Mouse (Mus musculus): ENCODE results near the gene Vps37d. TPM values are rescaled to one million over a fixed set of nuclear protein-coding genes. Genes with fewer than 3 reads are reported as not detected.

The Vps37d gene
- polyA plus RNA-seq, 1 experiment = 0.78 TPM

- no peaks in the 10 kb centered on the region for H3K36me3 ChIP-seq (ENCODE audit: control insufficient read depth, insufficient read depth, low read length)
- peaks cover 5% of the 10 kb centered on the region for H3K27me3 ChIP-seq (ENCODE audit: control insufficient read depth, insufficient read depth, low read length)
- no peak for DNase-seq (ENCODE audit: low read depth in 1 of 2, low spot score in 2 of 2)
- H3K4me1 ChIP-seq (ENCODE audit: control insufficient read depth, insufficient read depth, insufficient read length) = no peaks in the 10 kb centered on the region; the same call in 1 of the 2 replicates
- TF ChIP-seq POLR2A (IDR thresholded peaks at IDR 0.05; ENCODE audit: low read depth, low read length) = no peak
- no peak for TF ChIP-seq CTCF (IDR thresholded peaks at IDR 0.05; ENCODE audit: extremely low read depth, insufficient read depth, insufficient read length, insufficient replicate concordance)
- H3K4me3 ChIP-seq (ENCODE audit: extremely low read depth, insufficient read depth, insufficient read length) = no peak overlapping the region
- WGBS = 55% methylated on average over 14 of the region's 14 CpGs
- no peak overlapping the region for H3K27ac ChIP-seq (ENCODE audit: insufficient read depth, low read length)
These were observed 1.0 kb downstream of the Vps37d start for GRCm38 (mm10) chr5:135076931-135077505.

GRCm38 (mm10) chr5:135076368-135076767 is 1.7 kb downstream of the Vps37d start:
- Histone ChIP-seq H3K27me3 (ENCODE audit: control insufficient read depth, insufficient read depth, low read length) (peaks cover 5% of the 10 kb centered on the region), H3K4me1 (ENCODE audit: control insufficient read depth, insufficient read depth, insufficient read length) (no peaks in the 10 kb centered on the region; the same call in 1 of the 2 replicates), H3K36me3 (ENCODE audit: control insufficient read depth, insufficient read depth, low read length) (no peaks in the 10 kb centered on the region), H3K4me3 (ENCODE audit: extremely low read depth, insufficient read depth, insufficient read length) (no peak overlapping the region), H3K27ac (ENCODE audit: insufficient read depth, low read length) (no peak overlapping the region)
- 92% methylated on average over 14 of the region's 14 CpGs for WGBS
- no peak for TF ChIP-seq POLR2A (IDR thresholded peaks at IDR 0.05; ENCODE audit: low read depth, low read length)
- no peak for TF ChIP-seq CTCF (IDR thresholded peaks at IDR 0.05; ENCODE audit: extremely low read depth, insufficient read depth, insufficient read length, insufficient replicate concordance)
- DNase-seq (ENCODE audit: low read depth in 1 of 2, low spot score in 2 of 2) = no peak

DNA sequence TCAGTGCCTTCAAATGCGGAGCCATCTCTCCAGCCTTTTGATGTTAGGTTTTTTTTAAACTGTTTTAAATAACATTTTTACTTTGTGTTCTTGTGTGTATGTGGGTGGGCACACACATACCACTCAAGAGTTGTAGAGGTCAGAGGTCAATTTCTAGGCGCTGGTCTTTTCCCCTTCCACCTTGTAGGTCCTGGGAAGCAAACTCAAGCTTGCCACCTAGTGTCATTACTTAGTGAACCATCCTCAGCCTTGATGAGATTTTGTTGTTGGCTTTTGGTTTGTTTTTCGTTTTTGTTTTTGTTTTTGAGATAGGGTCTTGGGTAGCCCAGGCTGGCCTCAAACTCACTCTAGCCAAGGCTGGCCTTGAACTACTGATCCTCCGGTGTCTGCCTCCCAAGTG is 2.4 kb downstream of the Vps37d start:
- H3K27me3 ChIP-seq (ENCODE audit: control insufficient read depth, insufficient read depth, low read length) = peaks cover 5% of the 10 kb centered on the region
- no peaks in the 10 kb centered on the region for H3K36me3 ChIP-seq (ENCODE audit: control insufficient read depth, insufficient read depth, low read length)
- H3K27ac ChIP-seq (ENCODE audit: insufficient read depth, low read length) = no peak overlapping the region
- 65% methylated on average over 4 of the region's 4 CpGs for WGBS
- no peak for TF ChIP-seq CTCF (IDR thresholded peaks at IDR 0.05; ENCODE audit: extremely low read depth, insufficient read depth, insufficient read length, insufficient replicate concordance)
- TF ChIP-seq POLR2A (IDR thresholded peaks at IDR 0.05; ENCODE audit: low read depth, low read length) = no peak
- no peaks in the 10 kb centered on the region; the same call in 1 of the 2 replicates for H3K4me1 ChIP-seq (ENCODE audit: control insufficient read depth, insufficient read depth, insufficient read length)
- H3K4me3 ChIP-seq (ENCODE audit: extremely low read depth, insufficient read depth, insufficient read length) = no peak overlapping the region
- DNase-seq (ENCODE audit: low read depth in 1 of 2, low spot score in 2 of 2) = no peak

DNA sequence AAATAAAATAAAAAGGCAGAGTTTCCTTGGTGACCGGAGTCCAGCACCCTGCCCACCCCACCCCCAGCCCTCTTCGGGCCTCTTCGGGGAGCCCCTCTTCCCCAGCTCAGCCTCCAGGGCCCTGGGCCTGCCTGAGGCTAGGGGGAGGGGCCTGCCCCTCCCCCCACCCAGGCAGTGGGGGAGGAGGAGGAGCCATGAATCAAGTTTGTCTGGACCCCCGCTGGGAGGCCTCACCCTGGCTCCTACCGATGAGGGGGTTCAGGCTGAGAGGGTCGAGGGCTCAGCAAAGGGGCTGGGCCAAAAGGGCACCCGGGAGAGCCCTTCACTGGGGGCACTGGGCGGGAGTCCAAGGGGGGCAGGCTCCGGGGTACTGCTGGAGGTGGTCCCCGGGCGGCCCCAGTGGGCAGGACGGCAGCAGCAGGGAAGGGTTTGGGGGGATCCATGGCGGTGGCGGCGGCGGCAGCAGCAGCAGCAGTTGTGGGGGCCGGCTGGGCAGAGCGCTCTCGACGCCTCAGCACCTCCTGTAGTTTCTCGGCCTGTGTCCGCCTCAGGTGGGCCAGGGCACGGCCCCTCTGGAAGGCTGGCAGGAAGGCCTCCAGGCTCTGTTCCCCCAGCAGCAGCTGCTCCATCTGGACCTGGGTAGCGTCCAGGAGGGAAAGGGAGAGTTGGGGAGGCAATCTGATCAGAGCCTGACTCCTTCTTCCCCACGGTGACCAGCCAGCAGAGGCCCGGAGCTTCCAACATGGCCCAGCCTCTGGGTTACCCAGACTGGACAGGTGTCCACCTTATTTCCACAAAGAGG is 4.5 kb downstream of the Vps37d start:
- H3K27ac ChIP-seq (ENCODE audit: insufficient read depth, low read length) = no peak overlapping the region
- H3K4me3 ChIP-seq (ENCODE audit: extremely low read depth, insufficient read depth, insufficient read length) = no peak overlapping the region
- no peaks in the 10 kb centered on the region for H3K36me3 ChIP-seq (ENCODE audit: control insufficient read depth, insufficient read depth, low read length)
- H3K27me3 ChIP-seq (ENCODE audit: control insufficient read depth, insufficient read depth, low read length) = peaks cover 5% of the 10 kb centered on the region
- 75% methylated on average over 25 of the region's 26 CpGs for WGBS
- no peaks in the 10 kb centered on the region; the same call in 1 of the 2 replicates for H3K4me1 ChIP-seq (ENCODE audit: control insufficient read depth, insufficient read depth, insufficient read length)
- TF ChIP-seq CTCF (IDR thresholded peaks at IDR 0.05; ENCODE audit: extremely low read depth, insufficient read depth, insufficient read length, insufficient replicate concordance) (no peak), POLR2A (IDR thresholded peaks at IDR 0.05; ENCODE audit: low read depth, low read length) (no peak)
- DNase-seq (ENCODE audit: low read depth in 1 of 2, low spot score in 2 of 2) = no peak

DNA sequence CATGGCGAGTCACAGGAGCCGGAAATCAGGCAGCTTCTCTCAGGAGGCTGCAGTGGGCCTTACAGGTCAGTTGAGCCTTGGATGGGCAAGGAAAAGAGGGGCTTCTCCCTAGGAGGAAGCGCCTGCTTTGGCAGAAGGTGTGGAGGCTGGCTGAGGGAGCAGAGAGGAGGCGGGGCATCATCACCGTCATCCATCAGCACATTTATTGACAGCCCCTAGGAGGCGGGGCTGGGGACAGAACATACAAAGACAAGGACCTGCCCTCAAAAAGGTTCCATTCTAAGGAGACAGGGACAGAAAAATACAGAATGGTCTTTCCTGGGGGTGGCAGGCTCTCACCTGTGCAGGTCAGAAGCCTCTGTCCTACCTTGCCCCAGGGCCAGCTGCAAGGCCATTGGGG is 5.3 kb downstream of the Vps37d start:
- DNase-seq (ENCODE audit: low read depth in 1 of 2, low spot score in 2 of 2) = no peak
- Histone ChIP-seq H3K36me3 (ENCODE audit: control insufficient read depth, insufficient read depth, low read length) (no peaks in the 10 kb centered on the region), H3K4me1 (ENCODE audit: control insufficient read depth, insufficient read depth, insufficient read length) (no peaks in the 10 kb centered on the region; the same call in 1 of the 2 replicates), H3K27ac (ENCODE audit: insufficient read depth, low read length) (no peak overlapping the region), H3K27me3 (ENCODE audit: control insufficient read depth, insufficient read depth, low read length) (peaks cover 2% of the 10 kb centered on the region; the same call in 1 of the 2 replicates), H3K4me3 (ENCODE audit: extremely low read depth, insufficient read depth, insufficient read length) (no peak overlapping the region)
- TF ChIP-seq POLR2A (IDR thresholded peaks at IDR 0.05; ENCODE audit: low read depth, low read length) (no peak), CTCF (IDR thresholded peaks at IDR 0.05; ENCODE audit: extremely low read depth, insufficient read depth, insufficient read length, insufficient replicate concordance) (no peak)
- 87% methylated on average over 6 of the region's 6 CpGs for whole genome bisulfite sequencing

GRCm38 (mm10) chr5:135072061-135072460 is 6.0 kb downstream of the Vps37d start:
- TF ChIP-seq POLR2A (IDR thresholded peaks at IDR 0.05; ENCODE audit: low read depth, low read length) (no peak), CTCF (IDR thresholded peaks at IDR 0.05; ENCODE audit: extremely low read depth, insufficient read depth, insufficient read length, insufficient replicate concordance) (no peak)
- Histone ChIP-seq H3K4me3 (ENCODE audit: extremely low read depth, insufficient read depth, insufficient read length) (no peak overlapping the region), H3K36me3 (ENCODE audit: control insufficient read depth, insufficient read depth, low read length) (no peaks in the 10 kb centered on the region), H3K4me1 (ENCODE audit: control insufficient read depth, insufficient read depth, insufficient read length) (no peaks in the 10 kb centered on the region), H3K27ac (ENCODE audit: insufficient read depth, low read length) (no peak overlapping the region), H3K27me3 (ENCODE audit: control insufficient read depth, insufficient read depth, low read length) (no peaks in the 10 kb centered on the region)
- 93% methylated on average over 2 of the region's 2 CpGs for WGBS
- DNase-seq (ENCODE audit: low read depth in 1 of 2, low spot score in 2 of 2) = no peak

GRCm38 (mm10) chr5:135070448-135070847 is 7.6 kb downstream of the Vps37d start:
- TF ChIP-seq CTCF (IDR thresholded peaks at IDR 0.05; ENCODE audit: extremely low read depth, insufficient read depth, insufficient read length, insufficient replicate concordance) = no peak
- TF ChIP-seq POLR2A (IDR thresholded peaks at IDR 0.05; ENCODE audit: low read depth, low read length) = no peak
- DNase-seq (ENCODE audit: low read depth in 1 of 2, low spot score in 2 of 2) = no peak
- H3K4me1 ChIP-seq (ENCODE audit: control insufficient read depth, insufficient read depth, insufficient read length) = no peaks in the 10 kb centered on the region; the same call in 1 of the 2 replicates
- H3K4me3 ChIP-seq (ENCODE audit: extremely low read depth, insufficient read depth, insufficient read length) = no peak overlapping the region
- H3K27ac ChIP-seq (ENCODE audit: insufficient read depth, low read length) = no peak overlapping the region
- 87% methylated on average over 3 of the region's 3 CpGs for WGBS
- no peaks in the 10 kb centered on the region for H3K27me3 ChIP-seq (ENCODE audit: control insufficient read depth, insufficient read depth, low read length)
- no peaks in the 10 kb centered on the region for H3K36me3 ChIP-seq (ENCODE audit: control insufficient read depth, insufficient read depth, low read length)
